Mouse (Mus musculus) mouse trophoblast stem cell (cell line): ENCODE results near the gene Cisd3.
"Not testable (repeated sequence)": the region's sequence is repeated elsewhere in the genome, so short reads cannot be mapped to it uniquely, and the experiment has no call there.

Experiments used
- in situ Hi-C, 2 experiments: fragments of 300-500 bp; cut with MseI, MboI; formaldehyde crosslinking; loops; 2 replicates in 1 of 2; 3 replicates in 1 of 2; pipeline ENCODE4 v1.15.1; 2025

The Cisd3 gene

DNA sequence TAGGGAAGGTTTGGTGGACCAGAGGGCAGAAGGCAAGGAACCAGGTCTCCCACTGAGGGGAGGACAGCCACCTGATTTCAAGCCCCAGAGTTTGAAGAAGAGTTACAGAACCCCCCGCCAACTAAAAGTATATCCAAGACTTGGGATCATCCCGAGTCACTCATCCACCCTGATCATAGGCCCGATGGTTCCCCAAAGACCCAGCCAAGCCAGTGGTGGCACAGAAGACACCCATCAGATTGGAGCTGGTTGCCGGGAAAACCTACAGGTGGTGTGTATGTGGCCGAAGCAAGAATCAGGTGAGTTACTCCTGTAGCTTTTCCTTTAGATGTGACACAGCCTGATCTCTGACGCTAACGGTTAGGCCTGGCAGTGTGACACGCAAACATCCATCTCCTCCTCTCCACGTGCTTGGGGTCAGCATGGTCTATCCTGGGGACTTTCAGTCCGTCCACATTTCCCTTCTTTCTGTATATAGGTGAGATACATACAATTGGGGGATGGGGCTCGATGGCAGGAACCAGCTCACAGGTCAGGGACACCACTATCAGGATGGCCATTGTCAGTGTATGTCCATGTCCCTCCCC is 789 bp downstream of the Cisd3 start:
- in situ Hi-C loops, result no loop called here

GRCm38 (mm10) chr11:97687061-97687460 is 1.4 kb downstream of the Cisd3 start:
- in situ Hi-C loops, result no loop called here

- in situ Hi-C loops, result loop anchor here (5.0 kb wide), 1 partner anchor 43 kb away; no protein-coding TSS in a partner anchor
Observed at GRCm38 (mm10) chr11:97689861-97690260, 4.2 kb downstream of the Cisd3 start.

- in situ Hi-C loops, result loop anchor here (5.0 kb wide), 1 partner anchor 47 kb away; no protein-coding TSS in a partner anchor
Observed at GRCm38 (mm10) chr11:97694435-97694834, 8.8 kb downstream of the Cisd3 start.

DNA sequence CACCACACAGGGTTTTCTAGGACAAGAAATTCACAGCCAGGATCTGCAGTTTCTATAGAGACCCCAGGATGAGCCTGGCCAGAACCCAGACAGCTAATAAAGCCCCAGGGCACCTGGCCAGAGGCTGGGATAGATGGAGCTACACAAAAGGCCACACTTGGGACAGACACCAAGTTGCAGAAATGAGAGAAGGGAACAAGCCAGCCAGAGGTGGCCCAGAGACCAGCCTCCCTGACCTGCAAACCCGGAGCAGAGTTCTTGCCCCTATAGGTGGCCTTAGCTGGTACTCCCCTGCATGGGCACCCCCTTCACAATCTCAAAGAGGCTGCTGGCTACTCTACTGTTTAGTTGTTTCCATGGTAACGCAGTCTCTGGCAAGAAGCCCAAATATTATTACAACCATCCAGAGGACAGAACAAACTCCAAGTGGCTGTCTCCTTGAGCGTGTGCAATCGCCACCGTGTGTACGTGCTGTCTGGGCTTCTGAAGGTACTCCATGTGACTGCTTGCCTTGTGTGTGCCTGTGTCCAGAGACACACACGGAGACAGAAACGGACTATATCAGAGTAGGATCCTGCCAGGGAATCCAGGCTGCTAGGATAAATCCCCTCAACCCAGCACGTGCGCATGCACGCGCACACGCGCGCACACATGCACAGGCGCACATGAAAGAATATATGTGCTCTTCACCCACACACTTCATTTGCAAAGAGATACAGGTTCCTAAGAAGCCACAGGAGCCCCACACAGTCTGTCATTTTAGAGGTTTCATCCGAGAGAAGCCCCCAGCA is 9.5 kb downstream of the Cisd3 start:
- in situ Hi-C loops, result loop anchor here (5.0 kb wide), 1 partner anchor 48 kb away; no protein-coding TSS in a partner anchor

- in situ Hi-C loops, result no loop called here
Observed at GRCm38 (mm10) chr11:97695712-97696401, 10.2 kb downstream of the Cisd3 start.

DNA sequence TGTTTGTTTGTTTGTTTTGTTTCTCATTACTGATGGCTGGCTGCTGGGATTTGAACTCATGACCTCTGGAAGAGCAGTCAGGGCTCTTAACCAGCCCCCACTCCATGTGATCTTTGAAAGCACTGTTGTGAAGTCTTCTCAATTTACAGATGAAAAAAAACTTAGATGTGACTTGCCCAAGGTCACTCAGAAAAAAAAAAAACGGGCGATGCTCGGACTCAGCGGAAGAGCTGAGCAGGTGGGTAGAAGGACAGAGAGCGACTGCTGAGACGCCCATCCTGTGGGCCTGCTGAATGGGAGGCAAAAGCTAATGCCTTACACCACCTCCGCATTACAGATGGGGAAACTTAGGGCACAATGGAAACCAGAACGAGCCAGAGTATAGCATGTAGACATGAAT is 11.0 kb downstream of the Cisd3 start:
- in situ Hi-C loops, result no loop called here

DNA sequence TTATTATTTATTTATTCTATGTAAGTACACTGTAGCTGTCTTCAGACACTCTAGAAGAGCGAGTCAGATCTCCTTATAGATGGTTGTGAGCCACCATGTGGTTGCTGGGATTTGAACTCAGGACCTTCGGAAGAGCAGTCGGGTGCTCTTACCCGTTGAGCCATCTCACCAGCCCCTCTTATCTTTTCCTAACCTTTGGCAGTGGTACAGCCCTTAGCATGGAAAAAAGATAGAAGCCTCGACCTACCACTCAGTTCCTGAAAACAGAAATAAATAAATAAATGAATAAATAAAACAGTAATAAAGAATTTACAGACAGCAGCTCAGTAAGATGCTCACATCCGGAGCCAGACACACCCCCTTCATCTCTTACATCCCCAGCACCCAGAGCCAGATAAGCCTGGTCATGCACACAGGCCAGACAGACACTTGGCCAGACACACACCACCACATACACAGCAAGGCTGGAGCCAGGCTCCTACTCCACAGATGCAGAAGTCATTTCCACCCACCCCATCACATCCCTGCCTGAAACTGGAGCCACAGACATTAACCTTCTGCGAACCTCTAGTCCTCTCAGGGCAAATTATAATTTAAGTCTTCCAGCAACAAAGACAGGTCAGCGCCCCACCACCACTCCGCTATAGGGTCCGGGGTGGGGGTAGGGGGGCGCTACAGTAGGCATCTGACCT is 11.7 kb downstream of the Cisd3 start:
- in situ Hi-C loops, result no loop called here

GRCm38 (mm10) chr11:97697891-97698529 is 12.4 kb downstream of the Cisd3 start:
- in situ Hi-C loops, result no loop called here

- in situ Hi-C loops, result no loop called here
Observed at GRCm38 (mm10) chr11:97698741-97699611, 13.3 kb downstream of the Cisd3 start.

DNA sequence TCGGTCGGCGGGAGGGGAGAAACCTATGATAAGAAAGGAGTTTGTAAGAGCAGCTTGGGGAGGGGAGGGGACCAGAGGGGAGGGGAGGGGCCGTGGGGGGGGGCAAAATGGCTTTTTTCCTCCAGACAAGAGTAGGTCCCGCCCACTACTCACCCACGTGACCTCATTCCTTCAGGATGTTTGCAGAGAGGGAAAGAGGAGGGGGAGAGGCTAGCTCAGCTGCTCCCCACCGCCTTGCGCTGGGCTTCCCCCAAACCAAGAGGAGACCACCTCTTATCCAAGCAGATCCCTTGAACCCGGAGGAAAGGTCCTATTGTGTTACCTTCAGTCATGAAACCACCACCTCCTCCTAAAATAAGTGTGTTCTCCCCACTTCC is 14.0 kb downstream of the Cisd3 start:
- in situ Hi-C loops, result no loop called here

- in situ Hi-C loops, result no loop called here
Observed at GRCm38 (mm10) chr11:97700003-97700745, 14.5 kb downstream of the Cisd3 start, which contains the start of gene Pcgf2. Gene Pcgf2, minus strand, starts transcription at chr11:97700497.

- in situ Hi-C loops, result no loop called here
Observed at GRCm38 (mm10) chr11:97700746-97701580, 15.3 kb downstream of the Cisd3 start.

GRCm38 (mm10) chr11:97701581-97702392 is 16.2 kb downstream of the Cisd3 start:
- in situ Hi-C loops, result no loop called here

- in situ Hi-C loops, result no loop called here
Observed at GRCm38 (mm10) chr11:97702393-97702745, 16.7 kb downstream of the Cisd3 start.

- in situ Hi-C loops, result no loop called here
Observed at GRCm38 (mm10) chr11:97703039-97703826, 17.6 kb downstream of the Cisd3 start, which contains the start of gene Psmb3. Gene Psmb3, plus strand, starts transcription at chr11:97703399.

GRCm38 (mm10) chr11:97710067-97710466 is 24.4 kb downstream of the Cisd3 start:
- in situ Hi-C loops, result not testable (repeated sequence)
